Mouse (Mus musculus): ENCODE measurements around the gene Gsap.
"Not testable (repeated sequence)": the region's sequence is repeated elsewhere in the genome, so short reads cannot be mapped to it uniquely, and the experiment has no call there.

Gsap gene

GRCm38 (mm10) chr5:21261202-21261844 is 75.3 kb downstream of the Gsap start:
- DNase-seq = no peak

GRCm38 (mm10) chr5:21263202-21264055 is 77.4 kb downstream of the Gsap start:
- DNase-seq = no peak

- no peak for DNase-seq
Observed at GRCm38 (mm10) chr5:21264352-21265021, 78.4 kb downstream of the Gsap start.

- DNase-seq = peak; percentile 48
Observed at GRCm38 (mm10) chr5:21265049-21265448, 79.0 kb downstream of the Gsap start.

GRCm38 (mm10) chr5:21267090-21267489 is 81.0 kb downstream of the Gsap start:
- no peak for DNase-seq

- DNase-seq = no peak
Observed at GRCm38 (mm10) chr5:21269446-21269845, 83.4 kb downstream of the Gsap start.

- no peak for DNase-seq
Observed at GRCm38 (mm10) chr5:21270756-21271155, 84.7 kb downstream of the Gsap start.

- no peak for DNase-seq
Observed at GRCm38 (mm10) chr5:21271386-21272354, 85.6 kb downstream of the Gsap start.

- not testable (repeated sequence) for DNase-seq
Observed at GRCm38 (mm10) chr5:21277685-21278084, 91.6 kb downstream of the Gsap start.

- no peak for DNase-seq
Observed at GRCm38 (mm10) chr5:21283356-21284062, 97.5 kb downstream of the Gsap start.

GRCm38 (mm10) chr5:21288658-21289435 is 102.8 kb downstream of the Gsap start:
- no peak for DNase-seq

GRCm38 (mm10) chr5:21290594-21290993 is 104.5 kb downstream of the Gsap start:
- DNase-seq = no peak

- no peak for DNase-seq
Observed at GRCm38 (mm10) chr5:21295683-21296082, 109.6 kb downstream of the Gsap start.

- DNase-seq = no peak
Observed at GRCm38 (mm10) chr5:21299076-21299755, 113.2 kb downstream of the Gsap start.

- no peak for DNase-seq
Observed at GRCm38 (mm10) chr5:21300058-21300457, 114.0 kb downstream of the Gsap start.

- no peak for DNase-seq
Observed at GRCm38 (mm10) chr5:21301011-21301410, 115.0 kb downstream of the Gsap start.

- no peak for DNase-seq
Observed at GRCm38 (mm10) chr5:21307165-21307564, 121.1 kb downstream of the Gsap start.

- DNase-seq = no peak
Observed at GRCm38 (mm10) chr5:21314696-21315095, 128.6 kb downstream of the Gsap start.

GRCm38 (mm10) chr5:21320138-21320537 is 134.1 kb downstream of the Gsap start:
- no peak for DNase-seq

- peak; percentile 27 for DNase-seq
Observed at GRCm38 (mm10) chr5:21326494-21326893, 140.4 kb downstream of the Gsap start.

Data from kidney, adult 11 months (tissue).